Mouse (Mus musculus) CH12.LX (cell line): ENCODE results near the gene Mpped1. TPM values are rescaled to one million over a fixed set of nuclear protein-coding genes. Genes with fewer than 3 reads are reported as not detected.

Source experiments
- DNase-seq: peaks from one replicate; pipeline ENCODE4 v3.0.0-alpha.2; 2013; ENCODE audit errors: extremely low read depth
- H3K27ac ChIP-seq: 2 replicates; pipeline ENCODE4 v1.5.1; 2012; ENCODE audit warnings: low read depth, mild to moderate bottlenecking, control low read depth, moderate library complexity; ENCODE audit not compliant: insufficient read depth
- H3K27me3 ChIP-seq: replicated peaks from 2 replicates; pipeline ENCODE3; 2012; ENCODE audit warnings: inconsistent platforms
- H3K36me3 ChIP-seq, 2 experiments: replicated peaks in 1 of 2; 2 replicates each; pipeline versions ENCODE3 to v1.6.1; 2012; ENCODE audit warnings: inconsistent platforms in 1 of 2, low read length in 1 of 2, mild to moderate bottlenecking in 1 of 2, mixed read lengths in 1 of 2, moderate library complexity in 1 of 2; ENCODE audit not compliant: control insufficient read depth in 1 of 2, insufficient read depth in 1 of 2
- H3K4me1 ChIP-seq, 2 experiments: 2 replicates each; pipeline ENCODE4 v1.6.1; 2012; ENCODE audit warnings: inconsistent platforms in 1 of 2, moderate library complexity in 1 of 2; ENCODE audit not compliant: insufficient read depth in 2 of 2, control insufficient read depth in 1 of 2
- H3K4me2 ChIP-seq: 2 replicates; pipeline ENCODE4 v1.6.1; 2012; ENCODE audit warnings: low read depth, mild to moderate bottlenecking, control low read depth; ENCODE audit not compliant: poor library complexity, insufficient read depth, severe bottlenecking
- H3K4me3 ChIP-seq, 3 experiments: fragments of 150-350 bp in 1 of 3; sonication (generic) in 1 of 3; replicated peaks in 1 of 3; 2 replicates each; pipeline versions ENCODE3 to v1.5.1; 2011 to 2012; ENCODE audit warnings: low read depth in 2 of 3, low read length in 2 of 3, mild to moderate bottlenecking in 2 of 3, moderate library complexity in 2 of 3, control low read depth in 1 of 3, improper control_type of control experiment in 1 of 3, inconsistent platforms in 1 of 3, mixed read lengths in 1 of 3; ENCODE audit not compliant: poor library complexity in 1 of 3
- H3K79me2 ChIP-seq: replicated peaks from 2 replicates; pipeline ENCODE4 v1.6.1; 2012; ENCODE audit warnings: mild to moderate bottlenecking, moderate library complexity; ENCODE audit not compliant: control insufficient read depth, poor library complexity, insufficient read depth, severe bottlenecking; ENCODE audit errors: extremely low read depth
- H3K9ac ChIP-seq: 2 replicates; pipeline ENCODE4 v1.6.1; 2012; ENCODE audit warnings: low read depth, mild to moderate bottlenecking, control low read depth, moderate library complexity; ENCODE audit not compliant: insufficient read depth
- H3K9me3 ChIP-seq: replicated peaks from 2 replicates; pipeline ENCODE3; 2012; ENCODE audit warnings: low read length, inconsistent platforms, mixed read lengths
- CTCF ChIP-seq, 2 experiments: IDR thresholded peaks in 1 of 2; conservative IDR thresholded peaks in 1 of 2; 2 replicates each; pipeline ENCODE4 v1.5.1; 2011 to 2012; ENCODE audit warnings: low read depth in 2 of 2, low read length in 2 of 2, improper control_type of control experiment in 1 of 2, inconsistent platforms in 1 of 2, mild to moderate bottlenecking in 1 of 2, moderate library complexity in 1 of 2
- EP300 ChIP-seq: IDR thresholded peaks from 2 replicates; pipeline ENCODE4 v1.6.1; 2011; ENCODE audit warnings: low read length, improper control_type of control experiment
- GABPA ChIP-seq: IDR thresholded peaks from 2 replicates; pipeline ENCODE4 v1.6.1; 2012; ENCODE audit warnings: low read depth, low read length, improper control_type of control experiment, inconsistent platforms; ENCODE audit not compliant: insufficient replicate concordance
- MAX ChIP-seq: IDR thresholded peaks from 2 replicates; pipeline ENCODE4 v1.6.1; 2011; ENCODE audit warnings: low read length, improper control_type of control experiment
- MAZ ChIP-seq: IDR thresholded peaks from 2 replicates; pipeline ENCODE4 v1.6.1; 2012; ENCODE audit warnings: low read depth, mild to moderate bottlenecking, inconsistent platforms, low read length, improper control_type of control experiment, moderate library complexity
- MEF2A ChIP-seq: IDR thresholded peaks from 2 replicates; pipeline ENCODE4 v1.6.1; 2014; ENCODE audit warnings: low read depth, mild to moderate bottlenecking, inconsistent platforms, low read length, improper control_type of control experiment, borderline replicate concordance
- MXI1 ChIP-seq: IDR thresholded peaks from 2 replicates; pipeline ENCODE4 v1.6.1; 2011; ENCODE audit warnings: mild to moderate bottlenecking, low read depth, low read length, improper control_type of control experiment
- MYC ChIP-seq: IDR thresholded peaks from 2 replicates; pipeline ENCODE4 v1.6.1; 2011; ENCODE audit warnings: low read depth, mild to moderate bottlenecking, improper control_type of control experiment, low read length
- NELFE ChIP-seq: IDR thresholded peaks from 2 replicates; pipeline ENCODE4 v1.6.1; 2011; ENCODE audit warnings: low read depth, low read length, improper control_type of control experiment
- NRF1 ChIP-seq: IDR thresholded peaks from 2 replicates; pipeline ENCODE4 v1.6.1; 2014; ENCODE audit warnings: low read depth, mild to moderate bottlenecking, inconsistent platforms, low read length, improper control_type of control experiment, moderate library complexity
- POLR2A ChIP-seq: IDR thresholded peaks from 2 replicates; pipeline ENCODE4 v1.6.1; 2011; ENCODE audit warnings: low read depth, mild to moderate bottlenecking, improper control_type of control experiment, low read length
- POLR2AphosphoS2 ChIP-seq: IDR thresholded peaks from 2 replicates; pipeline ENCODE4 v1.6.1; 2011; ENCODE audit warnings: low read depth, low read length, improper control_type of control experiment
- RAD21 ChIP-seq: IDR thresholded peaks from 2 replicates; pipeline ENCODE4 v1.6.1; 2011; ENCODE audit warnings: low read depth, mild to moderate bottlenecking, low read length, improper control_type of control experiment, moderate library complexity
- RCOR1 ChIP-seq: conservative IDR thresholded peaks from 2 replicates; pipeline ENCODE4 v1.6.1; 2012; ENCODE audit warnings: low read depth, mild to moderate bottlenecking, inconsistent platforms, low read length, improper control_type of control experiment
- SMC3 ChIP-seq: IDR thresholded peaks from 2 replicates; pipeline ENCODE4 v1.6.1; 2011; ENCODE audit warnings: low read depth, low read length, improper control_type of control experiment
- TBP ChIP-seq: conservative IDR thresholded peaks from 2 replicates; pipeline ENCODE4 v1.6.1; 2011; ENCODE audit warnings: low read depth, low read length, improper control_type of control experiment
- UBTF ChIP-seq: IDR thresholded peaks from 2 replicates; pipeline ENCODE4 v1.6.1; 2012; ENCODE audit warnings: low read depth, mild to moderate bottlenecking, inconsistent platforms, low read length, improper control_type of control experiment, moderate library complexity
- USF1 ChIP-seq: IDR thresholded peaks from 2 replicates; pipeline ENCODE4 v1.6.1; 2014; ENCODE audit warnings: low read depth, mild to moderate bottlenecking, inconsistent platforms, low read length, improper control_type of control experiment
- USF2 ChIP-seq: conservative IDR thresholded peaks from 2 replicates; pipeline ENCODE4 v1.6.1; 2011; ENCODE audit warnings: low read depth, low read length, improper control_type of control experiment
- ZC3H11A ChIP-seq: IDR thresholded peaks from 2 replicates; pipeline ENCODE4 v1.6.1; 2012; ENCODE audit warnings: low read depth, mild to moderate bottlenecking, inconsistent platforms, low read length, improper control_type of control experiment
- ZMIZ1 ChIP-seq: IDR thresholded peaks from 2 replicates; pipeline ENCODE4 v1.6.1; 2012; ENCODE audit warnings: low read depth, mild to moderate bottlenecking, inconsistent platforms, low read length, improper control_type of control experiment
- ZNF384 ChIP-seq: IDR thresholded peaks from 2 replicates; pipeline ENCODE4 v1.6.1; 2012; ENCODE audit warnings: low read depth, low read length, improper control_type of control experiment, inconsistent platforms
- dilution Hi-C: fragments of 300-500 bp; cut with MboI; formaldehyde crosslinking; loops from 2 replicates; pipeline ENCODE4 v1.14.3; 2020; ENCODE audit warnings: low sequenced_read_pairs; ENCODE audit not compliant: extremely low pct_unique_long_range_greater_than_20kb, extremely low pct_ligation_motif_present
- in situ Hi-C: fragments of 300-500 bp; cut with MboI; formaldehyde crosslinking; loops from 3 replicates; pipeline ENCODE4 v1.14.3; 2019; ENCODE audit warnings: low sequenced_read_pairs, low pct_ligation_motif_present, low pct_unique_long_range_greater_than_20kb, mixed read lengths
- polyA plus RNA-seq: library from polyadenylated mRNA; unstranded; fragments of >175 nt; gene quantifications from 2 replicates; pipeline ENCODE4 v1.2.1, GENCODE M21; 2012; ENCODE audit warnings: low read depth; ENCODE audit not compliant: insufficient read length
- total RNA-seq, 2 experiments: library from RNA; depleted of rRNA; stranded (reverse); fragments of 300-350 nt in 1 of 2; fragments of >200 nt in 1 of 2; gene quantifications; 2 replicates each; pipeline ENCODE4 v1.2.3; 2012 to 2014

The Mpped1 gene
- total and polyA plus RNA-seq, 3 experiments, result 0.07 to 0.42 TPM; not detected in 1

DNA sequence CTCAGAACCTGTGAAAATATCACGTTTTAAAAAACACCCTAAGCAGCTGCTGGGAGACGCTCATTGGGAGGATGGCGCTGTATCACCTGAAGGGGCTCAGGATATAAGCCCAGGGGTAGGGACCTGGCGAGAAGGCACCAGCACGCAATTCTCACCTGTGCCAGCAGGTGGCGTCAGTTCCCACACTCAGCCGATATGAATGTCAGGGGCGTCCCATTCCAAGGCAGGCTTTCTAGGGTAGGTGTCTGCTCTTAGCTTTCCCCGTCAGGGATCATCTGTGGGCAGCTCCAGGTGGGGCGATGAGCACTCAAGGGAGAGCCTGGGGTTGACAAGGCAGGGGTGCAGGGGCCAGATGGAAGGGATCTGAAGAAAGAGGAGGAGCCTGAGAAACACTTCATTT lies 18.6 kb upstream of the Mpped1 start:
- no peak overlapping the region for H3K27ac ChIP-seq
- in situ Hi-C loops, result no loop called here

DNA sequence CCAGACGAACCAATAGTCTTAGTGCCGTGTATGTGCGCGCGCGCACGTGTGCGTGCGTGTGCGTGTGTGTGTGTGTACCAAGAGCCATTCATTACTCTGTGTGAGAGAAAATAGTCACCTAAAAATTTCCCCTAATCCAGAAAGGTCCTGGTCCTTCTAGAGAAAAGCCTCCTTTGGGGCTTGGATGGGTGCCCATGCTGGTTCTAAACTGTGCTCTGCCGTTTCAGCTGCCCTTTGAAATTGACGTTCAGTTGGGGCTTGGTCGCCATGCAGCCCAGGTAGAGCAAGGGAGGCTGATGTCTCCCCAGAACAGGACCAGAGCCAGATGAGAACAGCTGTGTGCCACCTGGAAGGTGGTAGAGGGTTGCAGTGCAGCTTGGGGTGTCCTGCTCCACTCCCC lies 17.8 kb upstream of the Mpped1 start:
- H3K36me3 ChIP-seq, result no peaks in the 10 kb centered on the region
- no peak for DNase-seq
- no peak overlapping the region for H3K9ac ChIP-seq
- TF ChIP-seq POLR2A (no peak), POLR2AphosphoS2 (no peak), ZC3H11A (no peak), UBTF (no peak), MXI1 (no peak), USF2 (no peak), RCOR1 (no peak), MEF2A (no peak), ZMIZ1 (no peak), NRF1 (no peak), NELFE (no peak), GABPA (no peak)
- H3K4me1 ChIP-seq, result no peaks in the 10 kb centered on the region
- no peaks in the 10 kb centered on the region for H3K79me2 ChIP-seq
- no peak overlapping the region for H3K4me3 ChIP-seq
- H3K27ac ChIP-seq, result no peak overlapping the region
- no peaks in the 10 kb centered on the region for H3K9me3 ChIP-seq
- in situ Hi-C loops, result no loop called here
- H3K4me2 ChIP-seq, result no peak overlapping the region
- H3K27me3 ChIP-seq, result peaks cover 76% of the 10 kb centered on the region
- dilution Hi-C loops, result no loop called here

More for the DNA sequence above, 18.6 kb upstream of the Mpped1 start:
- peak; percentile 29 for DNase-seq
- TF ChIP-seq USF2 (no peak), MYC (no peak), USF1 (no peak), MAZ (no peak), RAD21 (peak; percentile 33), MAX (no peak), CTCF (conservative IDR thresholded peaks at IDR 0.05 in 1 of 2, IDR thresholded peaks at IDR 0.05 in 1 of 2; ENCODE audit: low read depth in 2 of 2, low read length in 2 of 2) (peak; percentile 65 to 71), TBP (no peak), ZNF384 (no peak), POLR2A (no peak), MEF2A (no peak), EP300 (no peak), SMC3 (peak; percentile 61)
- Histone ChIP-seq H3K36me3 (no peaks in the 10 kb centered on the region), H3K4me3 (no peak overlapping the region), H3K9ac (no peak overlapping the region), H3K9me3 (no peaks in the 10 kb centered on the region), H3K27me3 (peaks cover 72% of the 10 kb centered on the region), H3K4me1 (no peaks in the 10 kb centered on the region), H3K4me2 (no peak overlapping the region), H3K79me2 (no peaks in the 10 kb centered on the region)
- dilution Hi-C loops, result no loop called here
